Mouse (Mus musculus): ENCODE measurements around the gene Zfp811. TPM values are rescaled to one million over a fixed set of nuclear protein-coding genes. Genes with fewer than 3 reads are reported as not detected.
"Not testable (repeated sequence)": the region's sequence is repeated elsewhere in the genome, so short reads cannot be mapped to it uniquely, and the experiment has no call there.

Gene Zfp811
- 1.1 and 1.5 TPM in 2 replicates for polyA plus RNA-seq (2015; fragmentation: Nextera tagmentation; extraction: Ambion mirVana)

- Histone ChIP-seq H3K4me3 (ENCODE audit: low read depth, low read length) (peak within 1 kb of the TSS; percentile 33), H3K27ac (replicated peaks) (no peak within 1 kb of the TSS; the same call in 1 of the 2 replicates), H3K4me1 (replicated peaks; ENCODE audit: control insufficient read depth, insufficient read depth) (no peaks in the 10 kb centered on the region), H3K4me2 (replicated peaks; ENCODE audit: low read depth) (peak within 1 kb of the TSS; percentile 48), H3K27me3 (ENCODE audit: control insufficient read depth, insufficient read depth, low read length) (no peaks in the 10 kb centered on the region), H3K9ac (ENCODE audit: low read length) (peak within 1 kb of the TSS; percentile 35; the same call in 1 of the 2 replicates), H3K36me3 (ENCODE audit: control insufficient read depth, insufficient read depth, low read length) (no peaks in the 10 kb centered on the region), H3K9me3 (ENCODE audit: control insufficient read depth, low read length) (no peaks in the 10 kb centered on the region)
- DNase-seq (ENCODE audit: low spot score) (peak; percentile 21), ATAC-seq (ENCODE audit: low FRiP score, low TSS enrichment) (peak; percentile 78)
- 2% methylated on average over 17 of the region's 17 CpGs for whole genome bisulfite sequencing
- TF ChIP-seq CTCF (IDR thresholded peaks at IDR 0.05; ENCODE audit: low read depth), result no peak
- no peak for TF ChIP-seq EP300 (optimal IDR thresholded peaks at IDR 0.05)
Observed at GRCm38 (mm10) chr17:32809544-32810374, at the start of gene Zfp811. TSS of gene Zfp811 (minus strand) at chr17:32809931.

GRCm38 (mm10) chr17:32856713-32857112 lies 47.0 kb upstream of the Zfp811 start:
- H3K27me3 ChIP-seq (ENCODE audit: control insufficient read depth, insufficient read depth, low read length); ATAC-seq (ENCODE audit: low FRiP score, low TSS enrichment); H3K36me3 ChIP-seq (ENCODE audit: control insufficient read depth, insufficient read depth, low read length); H3K4me3 ChIP-seq (ENCODE audit: low read depth, low read length); DNase-seq (ENCODE audit: low spot score); H3K4me2 ChIP-seq (replicated peaks; ENCODE audit: low read depth); H3K9ac ChIP-seq (ENCODE audit: low read length); H3K9me3 ChIP-seq (ENCODE audit: control insufficient read depth, low read length); H3K27ac ChIP-seq (replicated peaks); H3K4me1 ChIP-seq (replicated peaks; ENCODE audit: control insufficient read depth, insufficient read depth): not testable (repeated sequence)
- 65% methylated on average over 3 of the region's 6 CpGs for WGBS

- DNase-seq (ENCODE audit: low spot score) (no peak), ATAC-seq (ENCODE audit: low FRiP score, low TSS enrichment) (no peak)
- no peak for TF ChIP-seq CTCF (IDR thresholded peaks at IDR 0.05; ENCODE audit: low read depth)
- Histone ChIP-seq H3K9me3 (ENCODE audit: control insufficient read depth, low read length) (no peaks in the 10 kb centered on the region), H3K27ac (replicated peaks) (no peak overlapping the region), H3K4me2 (replicated peaks; ENCODE audit: low read depth) (no peak overlapping the region), H3K27me3 (ENCODE audit: control insufficient read depth, insufficient read depth, low read length) (no peaks in the 10 kb centered on the region), H3K4me1 (replicated peaks; ENCODE audit: control insufficient read depth, insufficient read depth) (no peaks in the 10 kb centered on the region), H3K4me3 (ENCODE audit: low read depth, low read length) (no peak overlapping the region), H3K9ac (ENCODE audit: low read length) (no peak overlapping the region), H3K36me3 (ENCODE audit: control insufficient read depth, insufficient read depth, low read length) (no peaks in the 10 kb centered on the region)
- WGBS, result 39% methylated on average over 7 of the region's 7 CpGs
Observed at GRCm38 (mm10) chr17:32851581-32851980, 41.9 kb upstream of the Zfp811 start.

- TF ChIP-seq EP300 (optimal IDR thresholded peaks at IDR 0.05) (no peak), CTCF (IDR thresholded peaks at IDR 0.05; ENCODE audit: low read depth) (no peak)
- 86% methylated on average over 2 of the region's 2 CpGs for WGBS
Observed at GRCm38 (mm10) chr17:32841388-32841787, 31.7 kb upstream of the Zfp811 start.

GRCm38 (mm10) chr17:32839083-32839802 lies 29.5 kb upstream of the Zfp811 start:
- no peak overlapping the region for H3K4me3 ChIP-seq (ENCODE audit: low read depth, low read length)
- no peaks in the 10 kb centered on the region for H3K36me3 ChIP-seq (ENCODE audit: control insufficient read depth, insufficient read depth, low read length)
- WGBS, result 25% methylated on average over 15 of the region's 15 CpGs
- DNase-seq (ENCODE audit: low spot score), result peak; percentile 42
- H3K4me2 ChIP-seq (replicated peaks; ENCODE audit: low read depth), result no peak overlapping the region; the same call in 1 of the 2 replicates
- TF ChIP-seq EP300 (optimal IDR thresholded peaks at IDR 0.05) (no peak), CTCF (IDR thresholded peaks at IDR 0.05; ENCODE audit: low read depth) (no peak)
- H3K27me3 ChIP-seq (ENCODE audit: control insufficient read depth, insufficient read depth, low read length), result no peaks in the 10 kb centered on the region
- H3K4me1 ChIP-seq (replicated peaks; ENCODE audit: control insufficient read depth, insufficient read depth), result no peaks in the 10 kb centered on the region
- H3K9me3 ChIP-seq (ENCODE audit: control insufficient read depth, low read length), result 0 out of 2 replicates have a peak, but pooled peaks cover 2% of the 10 kb centered on the region
- ATAC-seq (ENCODE audit: low FRiP score, low TSS enrichment), result no peak
- H3K9ac ChIP-seq (ENCODE audit: low read length), result no peak overlapping the region
- no peak overlapping the region for H3K27ac ChIP-seq (replicated peaks)

More at GRCm38 (mm10) chr17:32841388-32841787, 31.7 kb upstream of the Zfp811 start:
- Histone ChIP-seq H3K36me3 (ENCODE audit: control insufficient read depth, insufficient read depth, low read length) (no peaks in the 10 kb centered on the region), H3K9me3 (ENCODE audit: control insufficient read depth, low read length) (0 out of 2 replicates have a peak, but pooled peaks cover 2% of the 10 kb centered on the region), H3K4me2 (replicated peaks; ENCODE audit: low read depth) (no peak overlapping the region), H3K27me3 (ENCODE audit: control insufficient read depth, insufficient read depth, low read length) (no peaks in the 10 kb centered on the region), H3K4me3 (ENCODE audit: low read depth, low read length) (no peak overlapping the region), H3K9ac (ENCODE audit: low read length) (no peak overlapping the region), H3K27ac (replicated peaks) (no peak overlapping the region), H3K4me1 (replicated peaks; ENCODE audit: control insufficient read depth, insufficient read depth) (no peaks in the 10 kb centered on the region)
- DNase-seq (ENCODE audit: low spot score) (no peak), ATAC-seq (ENCODE audit: low FRiP score, low TSS enrichment) (no peak)

All from stomach, postnatal 0 days (tissue).